Mouse (Mus musculus) hindbrain, embryonic 13.5 days (tissue): ENCODE results near the gene Tgif1. TPM values are rescaled to one million over a fixed set of nuclear protein-coding genes. Genes with fewer than 3 reads are reported as not detected.

Source experiments
- ATAC-seq: fragments of 200-750 bp; cut with Nextera tagmentation; 2 replicates; pipeline ENCODE4 v1.8.0; 2017; ENCODE audit warnings: moderate TSS enrichment; ENCODE audit not compliant: low FRiP score
- H3K27ac ChIP-seq: fragments of 300-500 bp; sonication (generic); 2 replicates; pipeline ENCODE4 v1.5.1; 2015; ENCODE audit warnings: inconsistent platforms, mild to moderate bottlenecking, moderate library complexity
- H3K27me3 ChIP-seq: fragments of 300-500 bp; sonication (generic); 2 replicates; pipeline ENCODE4 v1.6.1; 2015; ENCODE audit warnings: mild to moderate bottlenecking, inconsistent platforms
- H3K36me3 ChIP-seq: fragments of 300-500 bp; sonication (generic); 2 replicates; pipeline ENCODE4 v1.6.1; 2015; ENCODE audit warnings: mild to moderate bottlenecking, inconsistent platforms
- H3K4me1 ChIP-seq: fragments of 300-500 bp; sonication (generic); replicated peaks from 2 replicates; pipeline ENCODE4 v1.6.1; 2015; ENCODE audit warnings: inconsistent platforms
- H3K4me2 ChIP-seq: fragments of 300-500 bp; sonication (generic); 2 replicates; pipeline ENCODE4 v1.6.1; 2015; ENCODE audit warnings: inconsistent platforms, mild to moderate bottlenecking, moderate library complexity
- H3K4me3 ChIP-seq: fragments of 300-500 bp; sonication (generic); 2 replicates; pipeline ENCODE4 v1.5.1; 2015; ENCODE audit warnings: mild to moderate bottlenecking, inconsistent platforms
- H3K9ac ChIP-seq: fragments of 300-500 bp; sonication (generic); 2 replicates; pipeline ENCODE4 v1.6.1; 2015; ENCODE audit warnings: mild to moderate bottlenecking, inconsistent platforms
- H3K9me3 ChIP-seq: fragments of 300-500 bp; sonication (generic); 2 replicates; pipeline ENCODE4 v1.6.1; 2016; ENCODE audit warnings: inconsistent platforms
- WGBS: fragments of 180-500 bp; shearing (Covaris S2); methylation state at CpG from one replicate; pipeline ENCODE4 v1.1.7; 2015; 5-methylcytosine and 5-hydroxymethylcytosine counted together
- polyA plus RNA-seq: library from polyadenylated mRNA; unstranded; fragments of >200 nt; fragmentation: Nextera tagmentation; extraction: Ambion mirVana; gene quantifications from 2 replicates; pipeline ENCODE4 v1.2.1, GENCODE M21; 2015

Tgif1 gene
- polyA plus RNA-seq, 1 experiment from 2014 or later: 26.4 TPM

GRCm38 (mm10) chr17:70864645-70865044 lies 11.3 kb upstream of the Tgif1 start:
- no peak for ATAC-seq
- Histone ChIP-seq H3K4me3 (no peak overlapping the region), H3K9me3 (0 out of 2 replicates have a peak, but pooled peaks cover 7% of the 10 kb centered on the region), H3K9ac (no peak overlapping the region), H3K4me2 (no peak overlapping the region), H3K36me3 (no peaks in the 10 kb centered on the region), H3K27ac (no peak overlapping the region), H3K4me1 (no peaks in the 10 kb centered on the region), H3K27me3 (no peaks in the 10 kb centered on the region)
- WGBS: 79% methylated on average over 3 of the region's 3 CpGs

- Histone ChIP-seq H3K4me1 (no peaks in the 10 kb centered on the region), H3K27me3 (no peaks in the 10 kb centered on the region), H3K9me3 (0 out of 2 replicates have a peak, but pooled peaks cover 7% of the 10 kb centered on the region), H3K4me2 (no peak overlapping the region), H3K36me3 (no peaks in the 10 kb centered on the region), H3K27ac (no peak overlapping the region), H3K9ac (no peak overlapping the region), H3K4me3 (no peak overlapping the region)
- no peak for ATAC-seq
- 96% methylated on average over 8 of the region's 8 CpGs for WGBS
Measured at GRCm38 (mm10) chr17:70864117-70864516, 10.8 kb upstream of the Tgif1 start.

- Histone ChIP-seq H3K4me1 (peaks cover 10% of the 10 kb centered on the region; the same call in 1 of the 2 replicates), H3K36me3 (no peaks in the 10 kb centered on the region), H3K27ac (no peak overlapping the region), H3K4me2 (no peak overlapping the region), H3K9ac (no peak overlapping the region), H3K27me3 (peaks cover 7% of the 10 kb centered on the region), H3K9me3 (0 out of 2 replicates have a peak, but pooled peaks cover 4% of the 10 kb centered on the region), H3K4me3 (no peak overlapping the region)
- WGBS: 79% methylated on average over 4 of the region's 4 CpGs
- ATAC-seq: no peak
Measured at GRCm38 (mm10) chr17:70858814-70859213, 5.5 kb upstream of the Tgif1 start.

GRCm38 (mm10) chr17:70856871-70857415 lies 3.6 kb upstream of the Tgif1 start:
- H3K9ac ChIP-seq: no peak overlapping the region
- H3K4me2 ChIP-seq: no peak overlapping the region
- WGBS: 43% methylated on average over 12 of the region's 12 CpGs
- no peaks in the 10 kb centered on the region for H3K9me3 ChIP-seq
- peaks cover 8% of the 10 kb centered on the region for H3K27me3 ChIP-seq
- H3K4me3 ChIP-seq: no peak overlapping the region
- ATAC-seq: no peak
- no peaks in the 10 kb centered on the region for H3K36me3 ChIP-seq
- H3K27ac ChIP-seq: no peak overlapping the region
- H3K4me1 ChIP-seq: peaks cover 21% of the 10 kb centered on the region

GRCm38 (mm10) chr17:70854021-70854420 lies 675 bp upstream of the Tgif1 start:
- H3K4me1 ChIP-seq: peaks cover 51% of the 10 kb centered on the region
- no peak overlapping the region for H3K9ac ChIP-seq
- H3K27me3 ChIP-seq: peaks cover 29% of the 10 kb centered on the region
- H3K27ac ChIP-seq: peak overlapping the region; percentile 88; the same call in 1 of the 2 replicates
- no peak for ATAC-seq
- no peaks in the 10 kb centered on the region for H3K9me3 ChIP-seq
- H3K4me3 ChIP-seq: peak overlapping the region; percentile 61
- WGBS: 29% methylated on average over 6 of the region's 6 CpGs
- peak overlapping the region; percentile 94 for H3K4me2 ChIP-seq
- no peaks in the 10 kb centered on the region for H3K36me3 ChIP-seq

GRCm38 (mm10) chr17:70852686-70853386 lies 510 bp downstream of the Tgif1 start:
- Histone ChIP-seq H3K9me3 (no peaks in the 10 kb centered on the region), H3K4me2 (peak overlapping the region; percentile 94), H3K36me3 (no peaks in the 10 kb centered on the region), H3K4me3 (peak overlapping the region; percentile 61), H3K4me1 (peaks cover 62% of the 10 kb centered on the region), H3K27ac (peak overlapping the region; percentile 88), H3K27me3 (peaks cover 36% of the 10 kb centered on the region), H3K9ac (peak overlapping the region; percentile 82)
- under 1% methylated on average over 51 of the region's 51 CpGs for WGBS
- peak; percentile 73 for ATAC-seq

- under 1% methylated on average over 29 of the region's 29 CpGs for WGBS
- H3K27me3 ChIP-seq: peaks cover 36% of the 10 kb centered on the region
- peaks cover 63% of the 10 kb centered on the region for H3K4me1 ChIP-seq
Measured at GRCm38 (mm10) chr17:70852011-70852685, 1.2 kb downstream of the Tgif1 start.

GRCm38 (mm10) chr17:70850996-70851991 lies 2.1 kb downstream of the Tgif1 start:
- ATAC-seq: peak; percentile 52
- Histone ChIP-seq H3K27ac (peak overlapping the region; percentile 89), H3K27me3 (peaks cover 36% of the 10 kb centered on the region), H3K4me2 (peak overlapping the region; percentile 94), H3K36me3 (no peaks in the 10 kb centered on the region), H3K9me3 (no peaks in the 10 kb centered on the region), H3K4me1 (peaks cover 57% of the 10 kb centered on the region), H3K9ac (peak overlapping the region; percentile 82), H3K4me3 (peak overlapping the region; percentile 61)
- WGBS: under 1% methylated on average over 49 of the region's 54 CpGs

More at GRCm38 (mm10) chr17:70852011-70852685, 1.2 kb downstream of the Tgif1 start:
- Histone ChIP-seq H3K27ac (peak overlapping the region; percentile 89), H3K4me2 (peak overlapping the region; percentile 94), H3K36me3 (no peaks in the 10 kb centered on the region), H3K4me3 (peak overlapping the region; percentile 61), H3K9me3 (no peaks in the 10 kb centered on the region), H3K9ac (peak overlapping the region; percentile 82)
- peak; percentile 4; the same call in 1 of the 2 replicates for ATAC-seq

- Histone ChIP-seq H3K27ac (peak overlapping the region; percentile 89), H3K27me3 (peaks cover 36% of the 10 kb centered on the region), H3K9ac (peak overlapping the region; percentile 82), H3K4me2 (peak overlapping the region; percentile 94), H3K36me3 (no peaks in the 10 kb centered on the region), H3K9me3 (no peaks in the 10 kb centered on the region), H3K4me3 (peak overlapping the region; percentile 61), H3K4me1 (peaks cover 57% of the 10 kb centered on the region)
- under 1% methylated on average over 40 of the region's 40 CpGs for WGBS
- peak; percentile 15 for ATAC-seq
Measured at GRCm38 (mm10) chr17:70850233-70850995, 2.9 kb downstream of the Tgif1 start.

GRCm38 (mm10) chr17:70849399-70850232 lies 3.7 kb downstream of the Tgif1 start:
- ATAC-seq: no peak
- Histone ChIP-seq H3K27ac (peak overlapping the region; percentile 89), H3K9ac (peak overlapping the region; percentile 82), H3K4me2 (peak overlapping the region; percentile 94), H3K4me3 (peak overlapping the region; percentile 61), H3K4me1 (peaks cover 60% of the 10 kb centered on the region), H3K36me3 (no peaks in the 10 kb centered on the region), H3K27me3 (peaks cover 36% of the 10 kb centered on the region), H3K9me3 (no peaks in the 10 kb centered on the region)
- under 1% methylated on average over 33 of the region's 33 CpGs for WGBS
